Mouse (Mus musculus) G1E-ER4 (cell line): ENCODE measurements around the gene Cenpi. TPM values are rescaled to one million over a fixed set of nuclear protein-coding genes. Genes with fewer than 3 reads are reported as not detected.

Source experiments
- GATA1 ChIP-seq: IDR thresholded peaks from one replicate; pipeline ENCODE4 v1.8.0; 2012; ENCODE audit warnings: low read length, inconsistent platforms
- polyA plus RNA-seq: library from polyadenylated mRNA; stranded (reverse); fragments of >175 nt; gene quantifications from 2 replicates; pipeline ENCODE4 v1.2.3, GENCODE M21; 2012

The Cenpi gene
- polyA plus RNA-seq, 1 experiment = 0.94 TPM

DNA sequence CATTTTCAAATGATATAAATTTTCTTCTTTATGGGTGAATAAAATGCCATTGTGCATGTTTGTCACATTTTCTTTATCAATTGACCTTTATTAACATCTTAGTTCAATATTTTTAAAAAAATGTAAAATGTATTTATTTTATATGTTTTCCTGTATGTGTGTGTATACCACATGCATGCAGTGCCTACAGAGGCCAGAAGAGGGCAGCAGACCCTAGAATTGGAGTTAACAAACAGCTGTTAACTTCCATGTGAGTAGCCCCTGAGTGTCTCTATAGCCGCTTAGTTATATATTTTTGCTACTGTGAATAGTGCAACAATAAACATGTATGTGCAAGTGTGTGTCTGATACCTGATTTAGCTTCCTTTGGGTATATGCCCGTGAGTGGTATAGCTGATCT is 25.4 kb downstream of the Cenpi start:
- TF ChIP-seq GATA1 = no peak

DNA sequence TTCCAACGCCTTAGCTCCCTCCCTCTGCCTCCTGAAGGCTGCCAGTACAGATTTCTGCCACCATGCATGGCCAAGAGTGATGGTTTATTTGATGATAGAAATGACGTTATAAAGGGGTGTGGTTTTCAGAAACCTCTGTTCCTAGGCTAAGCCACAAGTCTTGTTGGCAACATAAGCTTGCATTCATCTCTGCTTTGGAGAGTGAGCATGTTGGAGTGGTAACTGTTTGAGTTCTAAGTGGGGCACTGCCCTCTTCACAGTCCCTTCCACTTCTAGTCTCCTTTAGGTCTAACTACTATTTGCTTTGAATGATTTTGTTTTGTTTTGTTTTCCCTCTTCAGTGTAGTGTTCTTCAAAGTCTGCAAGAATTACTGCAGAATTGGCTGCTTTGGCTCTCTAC is 34.9 kb downstream of the Cenpi start:
- TF ChIP-seq GATA1 = no peak

DNA sequence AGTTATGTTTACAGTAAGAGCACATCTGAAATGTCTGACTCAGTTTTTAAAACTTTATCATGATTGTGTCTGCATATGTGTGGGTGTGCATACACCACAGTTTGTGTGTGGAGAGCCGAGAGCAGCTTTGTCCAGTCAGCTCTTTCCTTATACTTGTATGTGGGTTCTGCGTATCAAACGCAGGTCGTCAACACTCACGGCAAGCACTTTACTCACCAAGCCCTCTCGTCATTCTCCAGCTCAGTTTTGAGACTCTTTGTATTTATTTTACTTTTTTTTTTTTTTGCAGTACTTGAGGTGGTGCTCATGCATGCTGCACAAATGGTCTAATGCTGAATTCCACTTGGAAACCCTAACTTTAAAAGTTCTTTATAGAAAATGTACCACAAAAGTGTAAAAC is 42.3 kb downstream of the Cenpi start:
- no peak for TF ChIP-seq GATA1

DNA sequence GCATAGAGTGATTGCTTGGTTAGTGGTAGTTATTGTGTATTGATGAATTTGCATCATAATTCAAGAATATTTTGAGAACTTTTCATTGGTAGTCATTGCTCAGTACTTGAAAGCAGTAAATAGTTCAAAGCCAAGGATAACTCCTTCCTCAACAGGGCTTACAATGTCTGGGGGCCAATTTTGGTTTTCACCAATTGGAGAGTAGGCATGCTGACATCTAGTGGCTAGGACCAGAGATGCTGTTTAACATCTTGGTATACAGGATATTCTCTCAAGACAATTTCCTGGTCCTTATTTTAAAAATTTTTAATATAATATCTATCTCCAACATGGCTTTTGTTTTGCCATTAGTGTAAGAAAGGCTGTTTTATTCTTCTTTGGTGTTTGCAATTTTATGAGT is 46.0 kb downstream of the Cenpi start:
- TF ChIP-seq GATA1 = no peak

DNA sequence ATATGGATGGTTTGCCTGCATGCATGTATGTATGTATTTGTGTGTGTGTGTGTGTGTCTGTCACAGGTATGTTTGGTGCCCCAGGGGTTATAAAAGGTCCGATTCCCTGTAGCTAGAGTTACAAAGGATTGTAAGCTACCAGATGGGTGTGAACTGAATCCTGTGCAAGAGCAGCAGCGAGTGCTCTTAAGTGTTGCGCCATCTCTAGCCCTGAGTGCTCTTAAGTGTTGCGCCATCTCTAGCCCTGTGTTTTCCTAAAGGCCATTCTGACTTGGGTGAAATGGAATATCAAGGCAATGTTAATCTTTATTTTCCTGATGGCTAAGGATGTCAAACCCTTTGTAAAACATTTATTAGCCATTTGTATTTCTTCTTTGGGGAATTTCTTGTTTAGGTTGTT is 51.5 kb downstream of the Cenpi start:
- TF ChIP-seq GATA1 = no peak

DNA sequence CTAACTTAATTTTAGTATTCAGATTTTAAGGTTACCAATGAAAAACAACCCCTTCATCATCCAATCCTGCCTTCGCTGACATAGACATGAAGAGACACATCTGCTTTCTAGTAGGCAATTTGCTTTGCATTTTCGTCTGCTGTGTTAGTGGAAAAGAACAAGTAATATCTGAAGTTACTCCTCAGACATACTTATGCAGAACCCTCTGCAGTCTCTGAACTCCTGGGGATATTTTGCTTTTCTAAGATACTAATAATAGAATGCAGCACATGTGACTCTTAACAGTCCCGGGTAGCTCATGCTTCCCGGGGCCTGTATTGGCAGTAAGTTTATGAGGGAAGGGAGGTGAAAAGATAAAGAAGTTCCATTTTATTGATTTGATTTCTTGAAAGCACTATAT is 54.3 kb downstream of the Cenpi start:
- no peak for TF ChIP-seq GATA1

DNA sequence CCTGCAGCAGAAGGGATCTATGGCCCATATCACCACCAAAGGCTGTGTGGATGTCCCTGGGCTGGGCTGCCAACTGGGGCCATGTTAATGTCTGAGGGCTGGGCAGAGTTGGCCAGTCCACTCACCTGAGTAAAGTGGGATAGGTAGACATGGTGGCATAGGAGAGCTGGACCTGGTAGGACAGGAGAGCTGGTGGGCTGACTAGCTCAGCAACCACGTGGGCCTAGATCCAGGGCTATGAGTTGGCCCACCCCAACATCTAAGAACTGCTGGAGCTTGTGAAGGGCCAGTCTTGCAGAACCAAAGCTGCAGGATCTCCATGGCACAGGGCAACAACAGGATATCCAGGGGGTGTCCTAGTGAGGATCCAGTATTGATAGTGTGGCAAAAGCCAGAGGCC is 57.5 kb downstream of the Cenpi start:
- no peak for TF ChIP-seq GATA1

DNA sequence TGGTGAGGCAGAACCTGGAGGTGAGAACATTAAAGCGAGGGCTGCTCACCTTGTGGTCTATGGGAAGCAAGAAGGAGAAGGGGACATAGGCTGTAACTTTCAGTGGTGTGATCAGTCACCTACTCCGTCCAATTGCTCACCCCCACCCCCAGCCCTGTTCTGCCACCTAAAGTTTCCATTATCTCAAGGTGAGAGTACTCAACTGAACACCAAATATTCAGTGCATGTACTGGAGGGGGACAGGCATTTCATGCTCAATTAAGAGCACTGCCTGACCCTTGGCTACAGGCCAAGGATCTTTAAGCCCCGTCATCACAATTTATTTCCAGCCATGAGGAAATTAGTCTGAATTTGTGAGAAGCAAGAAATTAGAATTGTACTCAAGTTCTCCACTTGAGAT is 58.7 kb downstream of the Cenpi start:
- no peak for TF ChIP-seq GATA1

DNA sequence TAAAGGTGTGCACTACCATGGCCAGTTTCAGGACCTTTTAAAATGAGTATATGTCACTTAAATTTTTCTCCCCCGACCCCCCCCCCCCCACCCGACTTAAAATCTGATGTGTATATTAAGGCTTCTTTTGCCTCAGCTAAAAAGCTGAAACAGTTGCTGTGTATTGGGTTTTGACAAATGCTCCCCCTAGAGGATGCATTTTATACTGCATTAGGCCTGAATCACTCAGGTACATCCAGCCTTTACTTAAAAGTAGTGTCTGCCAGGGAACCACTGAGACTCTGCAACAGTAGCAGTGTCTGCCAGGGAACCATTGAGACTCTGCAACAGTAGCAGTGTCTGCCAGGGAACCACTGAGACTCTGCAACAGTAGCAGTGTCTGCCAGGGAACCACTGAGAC is 63.4 kb downstream of the Cenpi start:
- no peak for TF ChIP-seq GATA1

DNA sequence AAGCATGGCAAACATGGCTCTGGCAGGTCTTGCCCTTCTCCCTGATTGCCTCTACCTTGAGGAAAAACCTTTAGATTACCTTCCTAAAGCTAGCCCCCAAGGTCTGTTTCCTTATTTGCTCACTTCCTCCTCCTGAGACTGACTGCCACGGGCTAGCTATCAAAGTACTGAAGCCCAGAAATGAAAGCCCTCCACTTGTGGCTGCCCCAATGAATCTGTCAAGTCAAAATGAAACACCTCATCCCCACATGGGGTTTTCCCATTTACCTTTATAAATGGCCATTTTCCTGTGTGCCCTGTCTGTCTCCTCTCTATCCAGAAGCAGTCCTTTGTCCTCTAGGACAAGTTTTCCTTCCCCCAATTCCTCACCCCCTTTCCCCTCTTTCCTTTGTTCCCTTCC is 66.3 kb downstream of the Cenpi start:
- TF ChIP-seq GATA1 = no peak

DNA sequence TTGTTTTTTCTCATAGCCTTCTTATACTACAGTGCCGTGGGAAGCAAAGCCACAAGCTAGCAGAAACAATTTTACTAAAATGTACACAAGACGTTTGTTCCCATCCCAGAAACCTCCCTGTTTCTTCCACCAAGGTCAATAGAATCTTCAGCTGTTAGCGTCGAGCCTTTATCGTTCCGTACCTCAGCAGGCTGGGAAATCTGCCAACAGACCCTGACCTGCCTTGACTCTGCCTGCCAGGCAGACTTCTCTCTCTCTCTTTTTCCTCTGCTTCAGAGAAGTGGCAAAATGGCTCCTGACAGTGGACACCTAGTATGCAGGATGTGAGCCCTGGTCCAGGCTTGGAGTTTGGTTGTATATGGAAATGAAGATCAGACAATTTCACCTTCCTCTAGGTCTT is 77.0 kb downstream of the Cenpi start:
- no peak for TF ChIP-seq GATA1

DNA sequence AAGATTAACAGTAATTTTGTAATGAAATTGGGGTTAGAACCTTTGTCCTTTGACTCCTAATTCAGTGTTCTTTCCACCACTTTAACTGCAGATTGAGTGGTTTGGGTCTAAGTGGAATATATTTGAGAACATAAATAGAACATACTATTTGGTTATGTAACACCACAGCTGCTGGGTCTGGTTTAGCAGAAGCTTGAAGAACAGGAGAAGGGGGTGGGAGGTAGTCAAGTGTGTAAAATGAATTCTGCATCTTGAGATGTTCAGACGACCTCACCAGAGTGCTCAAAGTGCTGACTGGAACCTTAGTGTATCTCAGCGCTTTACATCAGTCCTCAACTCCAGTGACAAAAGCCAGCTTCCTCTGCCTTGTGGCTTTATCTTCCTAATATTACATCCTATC is 91.1 kb downstream of the Cenpi start:
- TF ChIP-seq GATA1 = no peak

DNA sequence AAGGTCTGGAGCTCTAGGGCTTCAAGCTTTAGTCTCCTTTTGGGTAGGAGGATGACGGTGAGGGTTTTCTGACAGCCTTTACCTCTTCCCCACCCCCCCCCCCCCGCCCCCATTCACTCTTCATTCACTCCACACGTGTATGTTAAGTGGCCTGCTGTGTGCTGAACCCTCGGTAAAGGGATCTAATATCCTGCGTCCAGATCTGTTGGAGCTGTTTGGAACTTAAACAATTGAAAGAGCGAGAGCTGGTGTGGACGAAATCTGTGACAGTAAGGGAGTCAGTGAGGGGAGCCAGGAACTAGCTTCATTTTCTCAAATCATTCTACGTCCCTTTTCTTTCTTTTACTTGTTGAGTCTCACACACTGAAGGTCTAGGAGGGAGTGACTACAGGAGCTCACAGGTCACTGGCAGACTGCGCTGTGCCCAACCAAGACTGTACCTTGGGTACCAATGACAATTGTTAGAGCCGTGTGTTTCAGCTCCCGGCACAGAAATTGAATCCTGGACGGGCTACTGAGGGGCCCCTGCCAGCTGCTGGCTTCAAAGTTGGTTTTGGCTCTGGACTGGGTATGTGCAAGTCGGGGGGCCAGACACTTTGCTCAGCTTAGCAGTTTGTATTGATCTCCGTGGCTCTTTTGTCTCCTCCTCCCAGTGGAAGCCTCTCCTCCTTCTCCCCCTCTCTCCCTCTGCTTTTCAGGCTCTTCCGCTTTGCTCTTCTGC is 96.1 kb downstream of the Cenpi start, which contains the start of gene Drp2:
Drp2 (plus strand) TSS at position 689 of the 721 bp plus-strand sequence.
- TF ChIP-seq GATA1 = no peak

DNA sequence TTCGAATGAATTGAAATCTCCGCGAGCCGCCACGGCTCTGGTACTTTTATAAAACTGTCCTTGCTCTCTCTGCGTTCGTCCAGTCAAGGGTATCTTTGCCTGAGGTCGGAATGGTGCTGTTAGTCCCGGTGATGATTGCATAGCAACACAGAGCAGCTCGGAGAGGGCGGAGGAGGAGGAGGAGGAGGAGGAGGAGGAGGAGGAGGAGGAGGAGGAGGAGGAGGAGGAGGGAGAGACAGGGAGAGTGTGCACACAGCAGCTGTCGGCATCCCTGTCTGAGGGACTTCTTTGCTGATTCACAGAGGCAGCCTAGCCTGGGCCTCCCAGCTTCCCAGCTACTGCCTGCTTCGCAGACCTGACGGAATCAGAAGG is 96.7 kb downstream of the Cenpi start:
- no peak for TF ChIP-seq GATA1

DNA sequence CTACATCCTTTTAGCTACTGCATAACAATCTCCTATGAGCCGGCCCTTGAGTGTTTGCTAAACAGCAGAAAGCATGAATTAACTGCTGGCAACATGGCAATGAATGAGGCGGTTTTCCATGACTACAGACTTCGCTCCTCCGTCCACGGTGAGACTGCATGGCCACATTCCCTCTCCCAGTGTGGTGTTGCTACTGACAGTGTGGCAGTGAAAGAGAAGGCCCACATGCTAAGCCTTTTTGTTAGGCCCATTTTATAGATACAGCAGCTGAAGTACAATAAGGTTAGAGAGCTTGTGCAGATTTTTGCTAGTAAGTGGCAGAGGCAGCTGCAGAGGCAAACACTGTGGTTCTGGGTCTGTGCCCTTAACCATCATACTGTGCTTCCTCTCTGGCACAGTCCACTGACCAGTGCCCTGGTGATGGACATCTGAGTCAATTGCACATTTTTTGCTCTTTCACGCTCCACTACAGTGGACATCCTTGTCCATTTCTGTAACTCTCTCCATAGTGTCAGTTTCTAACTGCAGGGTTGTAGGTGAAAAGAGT is 101.5 kb downstream of the Cenpi start:
- TF ChIP-seq GATA1 = no peak

DNA sequence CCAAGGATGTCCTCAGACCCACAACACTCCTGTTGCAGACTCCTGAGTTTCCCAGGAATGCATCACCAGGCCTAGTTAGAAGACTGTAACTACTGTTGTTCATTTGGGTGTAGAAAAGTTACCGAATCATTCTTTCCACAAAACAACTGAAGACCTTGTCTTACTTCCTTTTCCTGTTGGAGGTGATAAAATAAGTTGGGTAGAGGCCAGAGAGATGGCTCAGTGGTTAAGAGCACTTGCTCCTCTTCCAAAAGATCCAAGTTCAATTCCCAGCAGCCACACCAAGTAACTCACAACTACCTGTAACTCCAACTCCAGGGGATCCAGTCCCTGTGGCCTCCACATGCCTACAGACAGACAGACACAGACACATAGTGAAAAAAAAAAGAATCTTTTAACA is 104.2 kb downstream of the Cenpi start:
- TF ChIP-seq GATA1 = no peak

Other genes starting within 250 kb of the Cenpi start
- gene Cstf2, start 248.9 kb upstream of the Cenpi start, polyA plus RNA-seq = 31.4 and 69.1 TPM in 2 replicates
- not detected in 2 replicates for gene Xkrx, start 146.0 kb upstream of the Cenpi start, polyA plus RNA-seq
- gene Arl13a, start 120.6 kb upstream of the Cenpi start, polyA plus RNA-seq = not detected in 2 replicates
- gene Nox1, start 86.1 kb upstream of the Cenpi start, polyA plus RNA-seq = not detected in 2 replicates
- gene Trmt2b, start 31.1 kb upstream of the Cenpi start, polyA plus RNA-seq = 0.56 and 0.90 TPM in 2 replicates
- gene Tmem35a, start 12.9 kb upstream of the Cenpi start, polyA plus RNA-seq = not detected in 2 replicates
- 0.28 and 0.35 TPM in 2 replicates for gene Drp2, start 96.5 kb downstream of the Cenpi start, polyA plus RNA-seq
- gene Taf7l, start 168.4 kb downstream of the Cenpi start, polyA plus RNA-seq = 0.03 TPM in 1 of 2 replicates, not detected in the other
- gene Timm8a1, start 233.8 kb downstream of the Cenpi start, polyA plus RNA-seq = 3.5 and 4.1 TPM in 2 replicates